26 mouse cellular contexts compared by ENCODE assay signal in genomic region chrX:77786354-77786753, GRCm38 (mm10).
"Had no signal": no experiment of that assay in that cellular context is flagged by ENCODE, and none has a peak within 500 bp of the region (broad histone marks: within the 10 kb centered on the region; RNA-seq: fewer than 3 reads in every experiment).

No protein-coding gene starts in this region.

- H3K4me1 ChIP-seq: heart, embryonic 10.5 days; heart, embryonic 12.5 days; hindbrain, embryonic 10.5 days; hindbrain, embryonic 12.5 days; kidney, embryonic 15.5 days; limb, embryonic 13.5 days; limb, embryonic 15.5 days; liver, embryonic 12.5 days had no signal

- DNase-seq: gastrocnemius, adult 2 months; gastrocnemius, postnatal 10 days; gastrocnemius, postnatal 25 days; heart, postnatal 10 days; heart, postnatal 4 days; kidney, adult 11 months; kidney, adult 2 months; kidney, adult 9 months; kidney, postnatal 14 days; kidney, postnatal 36 days; layer of hippocampus, adult 9-11 months; layer of hippocampus, postnatal 36 days; left cerebral cortex, postnatal 4 days had no signal

- H3K4me3 ChIP-seq: gastrocnemius, adult 2 months; heart, embryonic 10.5 days; heart, embryonic 12.5 days; hindbrain, embryonic 10.5 days; hindbrain, embryonic 12.5 days; kidney, embryonic 15.5 days; limb, embryonic 13.5 days; limb, embryonic 15.5 days; liver, embryonic 12.5 days had no signal

- H3K27ac ChIP-seq: gastrocnemius, adult 2 months; heart, embryonic 10.5 days; hindbrain, embryonic 10.5 days; hindbrain, embryonic 12.5 days; hindbrain, embryonic 14.5 days; hindbrain, postnatal 0 days; kidney, embryonic 15.5 days; kidney, postnatal 0 days; limb, embryonic 13.5 days; limb, embryonic 15.5 days; liver, embryonic 12.5 days; liver, embryonic 14.5 days had no signal

- H3K36me3 ChIP-seq: heart, embryonic 10.5 days; liver, embryonic 12.5 days had no signal

- H3K4me2 ChIP-seq: heart, embryonic 12.5 days; hindbrain, embryonic 12.5 days; hindbrain, embryonic 14.5 days; kidney, embryonic 15.5 days; limb, embryonic 13.5 days; limb, embryonic 15.5 days; liver, embryonic 12.5 days had no signal

- H3K9me3 ChIP-seq: heart, embryonic 10.5 days; heart, embryonic 12.5 days; hindbrain, embryonic 10.5 days; hindbrain, embryonic 12.5 days; kidney, embryonic 15.5 days; limb, embryonic 13.5 days; limb, embryonic 15.5 days; liver, embryonic 12.5 days had no signal

- H3K27me3 ChIP-seq: heart, embryonic 12.5 days; hindbrain, embryonic 12.5 days; kidney, embryonic 15.5 days; limb, embryonic 13.5 days; limb, embryonic 15.5 days; liver, embryonic 12.5 days had no signal

- H3K9ac ChIP-seq: heart, embryonic 12.5 days; hindbrain, embryonic 12.5 days; hindbrain, embryonic 14.5 days; kidney, embryonic 15.5 days; limb, embryonic 13.5 days; limb, embryonic 15.5 days; liver, embryonic 12.5 days; liver, embryonic 14.5 days had no signal

- ATAC-seq: hindbrain, postnatal 0 days; intestine, embryonic 16.5 days; liver, embryonic 12.5 days had no signal
